Mouse (Mus musculus) CD4-positive, CD25-positive, alpha-beta regulatory T cell, adult 4 months (primary cell): ENCODE results near the gene Vars. TPM values are rescaled to one million over a fixed set of nuclear protein-coding genes. Genes with fewer than 3 reads are reported as not detected.

Source experiments
- ATAC-seq: one replicate; pipeline ENCODE4 v1.8.0; 2017
- polyA plus RNA-seq, 2 experiments: library from polyadenylated mRNA; unstranded; fragments of 100-300 nt; shearing (Covaris generic); gene quantifications; one replicate each; pipeline ENCODE4 v1.2.1; 2017

Vars gene
- polyA plus RNA-seq, 2 experiments from 2014 or later, result 28.4 to 31.6 TPM

- no peak for ATAC-seq
These were observed 49.5 kb downstream of the Vars start for GRCm38 (mm10) chr17:35050126-35050750.

GRCm38 (mm10) chr17:35051156-35052086 lies 50.6 kb downstream of the Vars start:
- peak; percentile 88 for ATAC-seq

DNA sequence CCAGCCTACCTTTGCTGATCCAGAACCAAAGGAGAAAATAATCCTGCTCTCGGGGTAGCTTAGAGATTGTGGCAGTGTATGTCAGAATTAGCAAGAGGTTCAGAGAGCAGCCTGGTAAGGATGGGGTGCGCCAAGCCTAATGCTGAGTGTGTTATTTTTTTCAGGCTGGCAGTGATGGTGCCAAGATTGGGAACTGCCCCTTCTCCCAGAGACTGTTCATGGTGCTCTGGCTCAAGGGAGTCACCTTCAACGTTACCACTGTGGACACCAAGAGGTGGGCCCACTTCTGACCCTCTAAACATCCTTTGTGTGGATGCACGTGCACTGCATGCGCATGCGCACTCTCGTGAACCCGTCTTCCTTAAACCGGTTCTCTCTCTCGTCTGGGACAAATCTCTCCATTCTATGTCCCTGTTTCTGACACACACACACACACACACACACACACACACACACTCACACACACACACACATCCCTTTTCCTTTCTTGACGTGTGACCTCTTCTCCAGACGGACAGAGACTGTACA lies 51.5 kb downstream of the Vars start:
- ATAC-seq, result no peak

- ATAC-seq, result no peak
These were observed 55.1 kb downstream of the Vars start for GRCm38 (mm10) chr17:35055691-35056495.

- ATAC-seq, result no peak
These were observed 56.3 kb downstream of the Vars start for GRCm38 (mm10) chr17:35057090-35057489.

DNA sequence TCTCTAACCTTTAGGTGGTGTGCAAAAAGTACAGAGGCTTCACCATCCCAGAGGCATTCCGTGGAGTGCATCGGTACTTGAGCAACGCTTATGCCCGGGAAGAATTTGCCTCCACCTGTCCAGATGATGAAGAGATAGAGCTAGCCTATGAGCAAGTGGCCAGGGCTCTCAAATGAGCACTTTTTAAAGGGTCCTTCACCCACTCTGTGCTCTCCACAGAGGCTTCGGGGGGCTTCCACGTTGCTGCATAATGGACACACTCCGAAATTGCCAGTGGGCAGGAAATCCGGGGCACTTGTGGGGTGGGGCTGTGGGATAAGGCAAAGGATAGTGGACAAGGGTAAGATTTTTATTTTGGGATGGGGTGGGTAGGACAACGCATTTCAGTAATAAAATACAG lies 57.5 kb downstream of the Vars start:
- ATAC-seq, result no peak

DNA sequence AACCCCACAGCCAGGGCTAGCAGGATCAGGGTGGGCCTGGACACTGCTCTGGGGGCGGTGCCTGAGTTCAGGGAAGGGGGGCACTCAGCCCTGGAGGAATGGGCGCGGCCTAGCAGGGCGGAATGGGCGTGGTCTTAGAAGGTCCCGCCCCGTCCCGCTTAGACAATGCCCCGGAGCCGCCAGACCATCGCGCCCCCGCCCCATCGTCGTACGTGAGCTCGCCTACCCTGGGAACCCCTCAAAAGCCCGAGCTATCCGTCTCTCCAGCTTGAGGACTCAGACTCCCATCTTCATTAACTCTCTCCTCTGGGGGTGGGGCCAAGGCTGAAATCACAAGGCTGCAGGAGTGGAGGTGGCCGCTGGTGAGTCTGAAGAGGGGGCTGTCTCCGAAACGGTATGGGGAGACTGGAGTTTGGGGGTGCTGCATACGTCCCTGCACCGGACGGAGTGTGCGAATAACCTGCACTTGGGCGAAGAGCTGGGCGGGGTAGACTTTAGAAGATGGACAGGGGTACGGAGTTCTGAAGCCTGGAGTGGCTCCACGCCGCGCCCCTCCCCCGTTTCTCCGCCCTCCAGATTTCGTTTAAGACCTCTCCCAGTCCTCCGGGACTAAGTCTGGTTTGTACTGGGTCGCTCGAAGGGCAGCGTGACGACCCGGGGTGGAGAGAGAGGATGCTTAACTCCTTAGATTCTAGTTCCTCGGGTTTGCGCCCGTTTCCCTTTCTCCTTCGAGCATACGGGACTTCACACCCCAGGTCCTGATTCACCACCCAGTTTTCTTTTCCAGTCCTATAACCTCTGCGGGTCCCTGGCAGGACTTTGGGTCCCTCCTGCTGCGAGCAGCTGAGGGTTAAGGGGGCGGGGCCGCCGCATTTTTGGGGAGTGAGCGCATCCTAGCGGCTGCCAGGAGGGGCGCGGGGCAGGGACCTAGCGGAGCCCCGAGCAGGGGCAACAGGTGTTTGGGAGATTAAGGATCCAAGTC lies 58.4 kb downstream of the Vars start, which contains the start of gene Ddah2:
TSS of gene Ddah2 (plus strand) at position 125 of the 982 bp plus-strand sequence.
- ATAC-seq, result peak; percentile 93

DNA sequence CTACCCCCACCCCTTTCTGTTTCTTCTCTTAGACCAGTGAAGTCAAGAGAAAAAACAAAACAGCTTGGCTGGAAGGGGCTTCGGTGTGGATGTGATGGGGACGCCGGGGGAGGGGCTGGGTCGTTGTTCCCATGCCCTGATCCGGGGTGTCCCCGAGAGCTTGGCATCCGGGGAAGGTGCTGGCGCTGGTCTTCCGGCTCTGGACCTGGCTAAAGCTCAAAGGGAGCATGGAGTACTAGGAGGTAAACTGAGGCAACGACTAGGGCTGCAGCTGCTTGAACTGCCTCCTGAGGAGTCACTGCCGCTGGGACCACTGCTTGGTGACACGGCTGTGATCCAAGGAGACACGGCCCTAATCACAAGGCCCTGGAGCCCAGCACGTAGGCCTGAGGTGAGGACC lies 59.3 kb downstream of the Vars start:
- ATAC-seq, result no peak

- no peak for ATAC-seq
These were observed 60.0 kb downstream of the Vars start for GRCm38 (mm10) chr17:35060737-35061297.

DNA sequence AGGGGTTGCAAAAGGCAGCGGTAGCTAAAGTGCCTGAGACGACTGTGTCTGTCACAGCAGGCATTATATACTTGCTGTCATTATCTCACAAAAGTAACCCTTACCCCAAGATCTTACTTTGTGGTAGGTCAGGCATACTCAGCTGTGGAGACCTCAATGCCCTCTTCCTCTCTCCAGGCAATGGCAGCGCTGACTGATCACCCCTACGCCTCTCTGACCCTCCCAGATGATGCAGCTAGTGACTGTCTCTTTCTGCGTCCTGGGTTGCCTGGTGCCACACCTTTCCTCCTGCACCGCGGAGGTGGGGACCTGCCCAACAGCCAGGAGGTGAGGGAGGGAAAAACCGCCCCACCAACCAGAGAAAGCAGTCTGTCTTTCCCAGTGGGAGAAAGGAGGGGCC lies 60.5 kb downstream of the Vars start:
- ATAC-seq, result no peak

- no peak for ATAC-seq
These were observed 62.7 kb downstream of the Vars start for GRCm38 (mm10) chr17:35063466-35063865.

DNA sequence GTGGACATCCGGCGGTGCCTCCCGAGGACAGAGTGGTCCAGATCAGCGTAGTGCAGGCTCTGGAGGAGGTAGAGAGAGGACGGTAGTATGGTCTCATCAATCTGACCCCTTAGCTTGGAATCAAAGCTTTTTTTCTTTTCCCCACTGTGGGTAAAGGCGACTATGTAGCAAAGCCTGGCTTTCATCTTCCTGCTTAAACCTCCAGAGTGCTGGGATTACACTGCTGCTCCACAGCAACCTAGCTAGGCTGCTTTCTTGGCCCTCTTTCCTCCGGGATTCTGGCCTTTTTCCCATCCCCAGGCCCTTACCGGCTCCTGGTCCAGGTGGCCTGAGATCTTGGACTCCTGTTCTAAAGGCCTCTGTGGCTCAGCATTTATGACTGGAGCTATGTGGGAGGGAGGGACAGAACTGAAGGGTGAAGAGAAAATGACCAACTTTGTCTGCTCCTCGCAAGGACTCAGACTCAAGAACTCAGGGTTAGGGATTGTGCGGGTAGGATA lies 63.6 kb downstream of the Vars start:
- no peak for ATAC-seq

GRCm38 (mm10) chr17:35064951-35065947 lies 64.5 kb downstream of the Vars start, which contains the start of gene Ly6g6c:
Ly6g6c (plus strand) TSS chr17:35065388.
- ATAC-seq, result peak; percentile 64

Other genes with a start within 250 kb of the Vars start
- gene Cyp21a1, start 196.4 kb upstream of the Vars start, polyA plus RNA-seq, result not detected
- 10 to 100 TPM; 24.4 to 46.0 TPM for gene Stk19, start 164.0 kb upstream of the Vars start, polyA plus RNA-seq
- gene Dxo, start 164.0 kb upstream of the Vars start, polyA plus RNA-seq, result 10 to 100 TPM; 28.8 to 33.4 TPM
- 10 to 100 TPM; 26.8 to 44.1 TPM for gene Skiv2l, start 150.8 kb upstream of the Vars start, polyA plus RNA-seq
- gene Nelfe, start 150.6 kb upstream of the Vars start, polyA plus RNA-seq, result 10 to 100 TPM; 33.2 to 44.8 TPM
- under 1 TPM; 0.27 to 0.61 TPM for gene Cfb, start 138.5 kb upstream of the Vars start, polyA plus RNA-seq
- not detected for gene Zbtb12, start 121.5 kb upstream of the Vars start, polyA plus RNA-seq
- gene Gm20547, start 118.9 kb upstream of the Vars start, polyA plus RNA-seq, result not detected
- 1 to 10 TPM; 1.1 to 2.5 TPM for gene C2, start 102.7 kb upstream of the Vars start, polyA plus RNA-seq
- 10 to 100 TPM; 21.8 to 30.5 TPM for gene Ehmt2, start 102.5 kb upstream of the Vars start, polyA plus RNA-seq
- not detected for gene Slc44a4, start 86.5 kb upstream of the Vars start, polyA plus RNA-seq
- 10 to 100 TPM; 32.5 to 40.6 TPM for gene Neu1, start 69.7 kb upstream of the Vars start, polyA plus RNA-seq
- 1 to 10 TPM in 1 of 2 experiments, under 1 TPM in 1; 0.84 to 3.7 TPM for gene Hspa1b, start 41.7 kb upstream of the Vars start, polyA plus RNA-seq
- gene Gm20481, start 31.1 kb upstream of the Vars start, polyA plus RNA-seq, result 1 to 10 TPM in 1 of 2 experiments, not detected in 1; 3.1 TPM
- 1 to 10 TPM in 1 of 2 experiments, not detected in 1; 1.1 TPM for gene Hspa1a, start 28.8 kb upstream of the Vars start, polyA plus RNA-seq
- 1 to 10 TPM in 1 of 2 experiments, under 1 TPM in 1; 0.17 to 1.3 TPM for gene Hspa1l, start 28.3 kb upstream of the Vars start, polyA plus RNA-seq
- 10 to 100 TPM; 51.4 to 54.8 TPM for gene Lsm2, start 19.1 kb upstream of the Vars start, polyA plus RNA-seq
- under 1 TPM; 0.12 to 0.14 TPM for gene Vwa7, start 15.6 kb downstream of the Vars start, polyA plus RNA-seq
- gene Sapcd1, start 27.0 kb downstream of the Vars start, polyA plus RNA-seq, result 1 to 10 TPM; 2.7 to 2.8 TPM
- gene Msh5, start 45.8 kb downstream of the Vars start, polyA plus RNA-seq, result 1 to 10 TPM; 1.8 to 2.5 TPM
- 100 to 1,000 TPM; 490 to 619 TPM for gene Clic1, start 49.0 kb downstream of the Vars start, polyA plus RNA-seq
- gene Ddah2, start 58.0 kb downstream of the Vars start, polyA plus RNA-seq, result 1 to 10 TPM; 1.1 to 6.3 TPM
- not detected for gene Ly6g6c, start 64.4 kb downstream of the Vars start, polyA plus RNA-seq
- not detected for gene Mpig6b, start 65.2 kb downstream of the Vars start, polyA plus RNA-seq
- gene Ly6g6e, start 75.9 kb downstream of the Vars start, polyA plus RNA-seq, result not detected
- not detected for gene Ly6g6d, start 77.1 kb downstream of the Vars start, polyA plus RNA-seq
- gene Ly6g6f, start 84.6 kb downstream of the Vars start, polyA plus RNA-seq, result not detected
- 10 to 100 TPM; 23.5 to 27.2 TPM for gene Abhd16a, start 88.3 kb downstream of the Vars start, polyA plus RNA-seq
- gene Ly6g5c, start 107.3 kb downstream of the Vars start, polyA plus RNA-seq, result not detected
- gene Ly6g5b, start 114.4 kb downstream of the Vars start, polyA plus RNA-seq, result 1 to 10 TPM; 2.5 to 2.8 TPM
- 10 to 100 TPM; 80.4 to 86.0 TPM for gene Gpank1, start 120.5 kb downstream of the Vars start, polyA plus RNA-seq
- gene Csnk2b, start 121.1 kb downstream of the Vars start, polyA plus RNA-seq, result 100 to 1,000 TPM; 243 to 284 TPM
- 10 to 100 TPM; 24.2 to 33.4 TPM for gene D17H6S53E, start 125.4 kb downstream of the Vars start, polyA plus RNA-seq
- gene Apom, start 131.1 kb downstream of the Vars start, polyA plus RNA-seq, result under 1 TPM in 1 of 2 experiments, not detected in 1; 0.32 TPM
- 10 to 100 TPM; 16.9 to 31.5 TPM for gene Bag6, start 134.2 kb downstream of the Vars start, polyA plus RNA-seq
- 10 to 100 TPM; 43.0 to 75.1 TPM for gene Prrc2a, start 163.9 kb downstream of the Vars start, polyA plus RNA-seq
- gene Aif1, start 175.1 kb downstream of the Vars start, polyA plus RNA-seq, result 1 to 10 TPM; 1.8 to 3.7 TPM
- 10 to 100 TPM in 1 of 2 experiments, 1 to 10 TPM in 1; 7.3 to 10.0 TPM for gene Lst1, start 187.5 kb downstream of the Vars start, polyA plus RNA-seq
- gene Ltb, start 193.5 kb downstream of the Vars start, polyA plus RNA-seq, result 100 to 1,000 TPM; 154 to 344 TPM
- 10 to 100 TPM; 15.3 to 23.5 TPM for gene Tnf, start 201.0 kb downstream of the Vars start, polyA plus RNA-seq
- gene Lta, start 204.4 kb downstream of the Vars start, polyA plus RNA-seq, result 10 to 100 TPM; 82.7 to 99.0 TPM
- 1 to 10 TPM in 1 of 2 experiments, under 1 TPM in 1; 0.79 to 1.4 TPM for gene Gm16181, start 219.8 kb downstream of the Vars start, polyA plus RNA-seq
- gene Atp6v1g2, start 232.7 kb downstream of the Vars start, polyA plus RNA-seq, result 1 to 10 TPM; 6.3 to 8.2 TPM
- 1 to 10 TPM; 2.0 to 2.2 TPM for gene Nfkbil1, start 234.8 kb downstream of the Vars start, polyA plus RNA-seq
- gene Ddx39b, start 240.8 kb downstream of the Vars start, polyA plus RNA-seq, result 100 to 1,000 TPM; 255 to 357 TPM